In the genomic region with DNA sequence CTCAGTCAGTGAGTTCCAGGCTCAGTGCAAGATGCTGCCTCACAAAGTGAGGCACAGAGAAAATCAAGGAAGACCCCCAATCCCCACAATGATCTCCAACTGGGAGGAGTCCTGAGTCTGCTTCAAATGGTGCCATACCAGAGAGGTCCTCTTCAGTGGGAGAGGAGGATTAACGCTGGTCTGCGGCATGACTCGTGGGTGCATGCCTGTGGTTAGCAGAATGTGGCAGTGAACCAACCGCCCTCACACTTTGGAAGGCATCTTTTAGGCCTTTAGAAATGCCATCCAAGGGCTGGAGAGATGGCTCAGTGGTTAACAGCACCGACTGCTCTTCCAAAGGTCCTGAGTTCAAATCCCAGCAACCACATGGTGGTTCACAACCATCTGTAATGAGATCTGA, we compare ENCODE assay signal across 11 mouse cellular contexts.
DNase-seq lines count a peak whose midpoint lies in the region; ATAC-seq and TF ChIP-seq lines count a peak whose summit lies in the region.
"Had no signal": no experiment of that assay in that cellular context is flagged by ENCODE, and none has a peak within 500 bp of the region (broad histone marks: within the 10 kb centered on the region; RNA-seq: fewer than 3 reads in every experiment).

No protein-coding gene starts in this region.

- no peak overlapping the region for H3K4me3 ChIP-seq in kidney, embryonic 16.5 days (ENCODE audit: low read length)

- no peak for TF ChIP-seq CTCF in Patski (IDR thresholded peaks at IDR 0.05)

- no peak overlapping the region for H3K4me2 ChIP-seq in kidney, embryonic 16.5 days (replicated peaks; ENCODE audit: low read depth, low read length)

- no peaks in the 10 kb centered on the region for H3K27me3 ChIP-seq in Patski
- no peaks in the 10 kb centered on the region for H3K27me3 ChIP-seq in kidney, embryonic 16.5 days (ENCODE audit: insufficient read depth, low read length)
- H3K27me3 ChIP-seq: CH12.LX had no signal

- H3K4me1 ChIP-seq in kidney, embryonic 16.5 days (ENCODE audit: insufficient read depth, low read length): peaks cover 3% of the 10 kb centered on the region; the same call in 1 of the 2 replicates

- no peak overlapping the region for H3K27ac ChIP-seq in kidney, embryonic 16.5 days (ENCODE audit: low read length)

- POLR2A ChIA-PET in Patski (lab: Charles Lee): interaction anchor here (1.3 kb wide), 1 partner anchor 44 kb away, joined by 4 read pairs; no protein-coding TSS in a partner anchor

- in situ Hi-C loops in Patski (cut with MboI; ENCODE audit: low pct_unique_long_range_greater_than_20kb): loop anchor here (5.0 to 10.0 kb wide), 3 partner anchors 67 to 212 kb away; a partner anchor contains a TSS

- intact Hi-C loops in left cerebral cortex, postnatal 4 days (cut with DNase I): loop anchor here (10.0 kb wide), 2 partner anchors 219 to 899 kb away; no protein-coding TSS in a partner anchor

- DNase-seq in 3T3-L1 (ENCODE audit: low read depth, low spot score): peak; percentile 84
- DNase-seq in Muller cell, postnatal 12 days (ENCODE audit: inconsistent ontology term): peak; percentile 85
- peak; percentile 81 for DNase-seq in NIH3T3 (ENCODE audit: low read depth)
- DNase-seq in Patski (ENCODE audit: low read depth, low spot score): peak; percentile 77
- DNase-seq in left cerebral cortex, postnatal 4 days: no peak
- no peak for DNase-seq in thymus, postnatal 36 days
- DNase-seq in spleen, postnatal 4 days (ENCODE audit: low spot score in 2 of 2): no peak

- H3K36me3 ChIP-seq in kidney, embryonic 16.5 days (ENCODE audit: insufficient read depth, low read length): peaks cover 13% of the 10 kb centered on the region

- no peak overlapping the region for H3K9ac ChIP-seq in kidney, embryonic 16.5 days (replicated peaks; ENCODE audit: low read length)

- ATAC-seq in Patski: peak; percentile 51
- no peak for ATAC-seq in kidney, embryonic 16.5 days (ENCODE audit: low FRiP score, low TSS enrichment)
- ATAC-seq: activated CD4-positive, CD25-positive, alpha-beta regulatory T cell, adult 4 months had no signal

- no peaks in the 10 kb centered on the region; the same call in 1 of the 2 replicates for H3K9me3 ChIP-seq in kidney, embryonic 16.5 days (ENCODE audit: low read length)
- H3K9me3 ChIP-seq: G1E had no signal

- CTCF ChIA-PET in Patski (lab: Charles Lee): interaction anchor here (1.8 to 2.1 kb wide), 2 partner anchors 10 to 11 kb away, joined by 4 to 9 read pairs; no protein-coding TSS in a partner anchor

- WGBS in kidney, embryonic 16.5 days: 96% methylated on average over 5 of the region's 5 CpGs

Comparison
In these comparisons a context has a peak if more than half of its experiments do, and no peak if none do; other contexts are left out.
1. DNase-seq: peak in 3T3-L1 (single experiment), Muller cell, postnatal 12 days (single experiment), NIH3T3 (single experiment) and Patski (single experiment); none in left cerebral cortex, postnatal 4 days (single experiment), thymus, postnatal 36 days (0 of 2) and spleen, postnatal 4 days (0 of 2).